Mouse (Mus musculus) thymus, adult 2 months (tissue): Measurements from ENCODE around the gene Scpep1.

Source experiments
- CTCF ChIP-seq: fragments of 200-500 bp; IDR thresholded peaks from 2 replicates; pipeline ENCODE4 v1.5.1; 2012; ENCODE audit warnings: mild to moderate bottlenecking, control low read depth, low read length, moderate library complexity, borderline replicate concordance; ENCODE audit not compliant: control insufficient read depth, poor library complexity, insufficient read depth; ENCODE audit errors: extremely low read depth
- POLR2A ChIP-seq: fragments of 200-500 bp; IDR thresholded peaks from 2 replicates; pipeline ENCODE4 v1.6.1; 2012; ENCODE audit warnings: mild to moderate bottlenecking, low read length, control low read depth, moderate library complexity; ENCODE audit not compliant: control insufficient read depth, poor library complexity, insufficient read depth; ENCODE audit errors: extremely low read depth

GRCm38 (mm10) chr11:88907886-88908285, 47.4 kb downstream of the Scpep1 start:
- no peak for TF ChIP-seq POLR2A
- no peak for TF ChIP-seq CTCF
